Mouse (Mus musculus) embryonic facial prominence, embryonic 13.5 days (tissue): ENCODE results near the gene Tpcn2. TPM values are rescaled to one million over a fixed set of nuclear protein-coding genes. Genes with fewer than 3 reads are reported as not detected.

Experiments
- ATAC-seq: fragments of 200-750 bp; cut with Nextera tagmentation; 2 replicates; pipeline ENCODE4 v1.8.0; 2017; ENCODE audit warnings: low read depth; ENCODE audit not compliant: insufficient number of reproducible peaks, insufficient read depth, low FRiP score, low TSS enrichment
- H3K27ac ChIP-seq: fragments of 300-500 bp; sonication (generic); 2 replicates; pipeline ENCODE4 v1.5.1; 2015; ENCODE audit warnings: moderate library complexity, mild to moderate bottlenecking, inconsistent platforms
- H3K27me3 ChIP-seq: fragments of 300-500 bp; sonication (generic); 2 replicates; pipeline ENCODE4 v1.6.1; 2015; ENCODE audit warnings: mild to moderate bottlenecking, inconsistent platforms
- H3K36me3 ChIP-seq: fragments of 300-500 bp; sonication (generic); 2 replicates; pipeline ENCODE4 v1.6.1; 2015; ENCODE audit warnings: mild to moderate bottlenecking, inconsistent platforms
- H3K4me1 ChIP-seq: fragments of 300-500 bp; sonication (generic); 2 replicates; pipeline ENCODE4 v1.6.1; 2015; ENCODE audit warnings: inconsistent platforms
- H3K4me2 ChIP-seq: fragments of 300-500 bp; sonication (generic); 2 replicates; pipeline ENCODE4 v1.6.1; 2015; ENCODE audit warnings: moderate library complexity, mild to moderate bottlenecking, inconsistent platforms
- H3K4me3 ChIP-seq: fragments of 300-500 bp; sonication (generic); 2 replicates; pipeline ENCODE4 v1.5.1; 2015; ENCODE audit warnings: mild to moderate bottlenecking, inconsistent platforms
- H3K9ac ChIP-seq: fragments of 300-500 bp; sonication (generic); 2 replicates; pipeline ENCODE4 v1.6.1; 2015; ENCODE audit warnings: mild to moderate bottlenecking, inconsistent platforms
- H3K9me3 ChIP-seq: fragments of 300-500 bp; sonication (generic); 2 replicates; pipeline ENCODE4 v1.6.1; 2016; ENCODE audit warnings: inconsistent platforms
- WGBS: fragments of 180-500 bp; shearing (Covaris S2); methylation state at CpG from one replicate; pipeline ENCODE4 v1.1.7; 2015; ENCODE audit warnings: mixed read lengths; 5-methylcytosine and 5-hydroxymethylcytosine counted together
- polyA plus RNA-seq: library from polyadenylated mRNA; unstranded; fragments of >200 nt; fragmentation: Nextera tagmentation; extraction: Ambion mirVana; gene quantifications from 2 replicates; pipeline ENCODE4 v1.2.1, GENCODE M21; 2015

Gene Tpcn2
- polyA plus RNA-seq, 1 experiment from 2014 or later = 14.7 TPM

DNA sequence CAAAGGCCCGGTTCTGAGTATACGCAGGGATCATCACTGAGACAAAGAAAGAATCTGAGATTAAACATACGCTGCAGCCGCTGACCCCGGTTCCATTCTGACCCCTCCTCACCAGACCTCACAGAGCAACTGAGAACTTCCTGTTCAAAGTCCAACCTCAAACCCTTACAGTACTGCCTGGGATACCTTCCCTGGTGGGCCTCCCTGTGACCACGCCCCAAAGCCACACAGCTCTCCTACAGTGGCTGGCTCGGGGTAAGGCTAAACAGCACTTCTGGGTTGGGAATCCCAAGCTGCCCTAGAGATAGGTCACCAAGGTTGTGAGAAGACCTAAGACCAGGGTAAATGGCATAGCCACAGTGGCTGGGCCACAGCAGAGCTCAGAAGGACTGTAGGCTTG is 14.9 kb downstream of the Tpcn2 start:
- Histone ChIP-seq H3K27me3 (no peaks in the 10 kb centered on the region), H3K4me3 (no peak overlapping the region), H3K9ac (no peak overlapping the region), H3K27ac (no peak overlapping the region), H3K4me2 (no peak overlapping the region), H3K9me3 (no peaks in the 10 kb centered on the region), H3K36me3 (peaks cover 95% of the 10 kb centered on the region), H3K4me1 (no peaks in the 10 kb centered on the region)
- no peak for ATAC-seq
- WGBS = 89% methylated on average over 7 of the region's 7 CpGs

DNA sequence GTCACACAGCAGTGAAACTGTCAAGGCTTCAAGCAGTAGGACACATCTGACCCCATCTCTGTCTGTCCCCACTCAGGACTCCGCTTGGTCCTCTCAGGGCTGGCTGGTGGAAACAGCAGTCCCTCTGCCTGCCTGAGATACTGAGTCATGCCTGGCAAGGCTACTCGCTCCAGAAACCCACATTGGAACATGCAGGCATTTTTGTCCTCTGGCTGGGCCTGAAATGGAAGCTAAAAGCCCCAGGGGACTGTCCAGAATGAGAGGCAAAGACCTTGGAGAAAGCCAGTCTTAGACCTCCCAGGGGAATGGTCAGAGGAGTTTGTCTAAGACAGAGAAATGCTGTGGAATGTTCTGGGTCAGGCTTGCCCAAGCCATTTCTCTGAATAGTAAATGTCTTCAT is 17.8 kb downstream of the Tpcn2 start:
- no peaks in the 10 kb centered on the region for H3K9me3 ChIP-seq
- no peaks in the 10 kb centered on the region for H3K4me1 ChIP-seq
- no peak overlapping the region for H3K9ac ChIP-seq
- 92% methylated on average over 2 of the region's 2 CpGs for WGBS
- H3K27me3 ChIP-seq = no peaks in the 10 kb centered on the region
- H3K4me2 ChIP-seq = no peak overlapping the region
- no peak overlapping the region for H3K27ac ChIP-seq
- H3K36me3 ChIP-seq = peaks cover 74% of the 10 kb centered on the region
- H3K4me3 ChIP-seq = no peak overlapping the region
- no peak for ATAC-seq

- no peak for ATAC-seq
- Histone ChIP-seq H3K27me3 (no peaks in the 10 kb centered on the region), H3K9me3 (no peaks in the 10 kb centered on the region), H3K4me3 (no peak overlapping the region), H3K36me3 (peaks cover 70% of the 10 kb centered on the region), H3K4me1 (no peaks in the 10 kb centered on the region), H3K27ac (no peak overlapping the region), H3K4me2 (no peak overlapping the region), H3K9ac (no peak overlapping the region)
- 73% methylated on average over 9 of the region's 9 CpGs for WGBS
These were observed 19.6 kb downstream of the Tpcn2 start for GRCm38 (mm10) chr7:145264202-145264601.

GRCm38 (mm10) chr7:145256092-145256491 is 27.7 kb downstream of the Tpcn2 start:
- WGBS = 100% methylated on average over 1 of the region's 1 CpGs
- H3K4me3 ChIP-seq = no peak overlapping the region
- H3K27ac ChIP-seq = no peak overlapping the region
- H3K9me3 ChIP-seq = no peaks in the 10 kb centered on the region
- H3K4me2 ChIP-seq = no peak overlapping the region
- no peak for ATAC-seq
- no peaks in the 10 kb centered on the region for H3K27me3 ChIP-seq
- H3K4me1 ChIP-seq = peaks cover 6% of the 10 kb centered on the region; the same call in 1 of the 2 replicates
- H3K9ac ChIP-seq = no peak overlapping the region
- peaks cover 61% of the 10 kb centered on the region for H3K36me3 ChIP-seq

DNA sequence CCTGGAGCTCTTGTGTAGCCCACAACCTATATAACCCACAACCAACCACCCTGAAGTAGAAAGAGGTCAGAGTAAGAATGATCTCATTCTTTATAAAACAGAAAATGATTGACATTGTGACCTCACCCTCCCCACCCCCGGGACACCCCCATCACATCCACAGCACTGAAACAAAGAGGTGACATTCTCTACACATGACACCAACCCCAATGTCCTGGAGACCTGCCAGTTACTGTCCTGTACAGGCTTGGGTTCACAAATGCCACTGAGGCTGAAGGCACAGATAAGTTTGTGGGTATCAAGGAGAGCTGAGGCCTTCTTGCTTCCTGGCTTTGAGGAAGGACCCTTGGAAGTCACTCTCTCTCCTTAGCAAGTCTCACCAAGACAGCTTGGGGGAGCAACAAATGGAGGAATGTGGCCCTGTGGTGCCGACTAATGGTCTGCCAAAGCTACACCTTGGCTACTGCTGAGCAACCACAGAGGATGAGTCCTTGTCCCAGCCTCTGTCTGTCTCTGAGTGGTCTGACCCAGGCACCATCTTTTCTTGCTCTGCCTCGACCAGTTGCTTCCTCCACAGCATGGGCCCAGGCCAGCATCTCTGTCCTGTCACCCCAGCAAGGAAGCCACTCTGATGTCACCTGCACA is 29.7 kb downstream of the Tpcn2 start:
- peaks cover 12% of the 10 kb centered on the region for H3K4me1 ChIP-seq

GRCm38 (mm10) chr7:145252715-145253476 is 30.9 kb downstream of the Tpcn2 start:
- WGBS = 26% methylated on average over 8 of the region's 8 CpGs
- Histone ChIP-seq H3K27ac (no peak overlapping the region), H3K36me3 (peaks cover 38% of the 10 kb centered on the region), H3K4me2 (no peak overlapping the region), H3K4me3 (no peak overlapping the region), H3K27me3 (no peaks in the 10 kb centered on the region), H3K4me1 (peaks cover 12% of the 10 kb centered on the region), H3K9ac (0 out of 2 replicates have a peak overlapping the region, but pooled peaks have one; percentile 22), H3K9me3 (no peaks in the 10 kb centered on the region)
- no peak for ATAC-seq

More for the DNA sequence above, 29.7 kb downstream of the Tpcn2 start:
- Histone ChIP-seq H3K27ac (no peak overlapping the region), H3K9ac (no peak overlapping the region), H3K4me2 (no peak overlapping the region), H3K36me3 (peaks cover 46% of the 10 kb centered on the region), H3K4me3 (no peak overlapping the region), H3K9me3 (no peaks in the 10 kb centered on the region), H3K27me3 (no peaks in the 10 kb centered on the region)
- no peak for ATAC-seq
- 67% methylated on average over 3 of the region's 3 CpGs for WGBS

DNA sequence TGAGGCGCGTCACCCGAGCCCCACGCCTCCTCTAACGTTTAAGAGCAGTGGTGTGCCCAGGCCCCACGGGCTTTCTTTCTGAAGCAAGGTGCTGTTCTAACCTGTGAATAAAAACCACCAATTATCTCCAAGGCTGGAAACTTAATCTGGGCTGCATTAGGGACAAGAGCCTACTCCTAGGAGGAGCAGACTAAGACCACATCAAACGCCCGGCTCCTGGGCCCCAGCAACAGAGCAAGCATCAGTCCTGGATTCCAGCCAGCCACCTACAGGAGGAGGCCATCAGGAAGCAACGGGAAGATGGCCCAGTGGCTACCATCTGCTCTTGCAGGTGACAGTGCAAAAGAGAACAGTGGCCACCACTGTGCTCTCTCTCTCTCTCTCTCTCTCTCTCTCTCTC is 33.6 kb downstream of the Tpcn2 start:
- no peak overlapping the region for H3K27ac ChIP-seq
- H3K4me3 ChIP-seq = no peak overlapping the region
- 0 out of 2 replicates have a peak overlapping the region, but pooled peaks have one; percentile 27 for H3K9ac ChIP-seq
- H3K36me3 ChIP-seq = peaks cover 14% of the 10 kb centered on the region
- no peaks in the 10 kb centered on the region for H3K9me3 ChIP-seq
- peaks cover 12% of the 10 kb centered on the region for H3K4me1 ChIP-seq
- ATAC-seq = 0 out of 2 replicates have a peak, but pooled peaks have one; percentile 21
- H3K4me2 ChIP-seq = no peak overlapping the region
- 50% methylated on average over 9 of the region's 9 CpGs for WGBS
- no peaks in the 10 kb centered on the region for H3K27me3 ChIP-seq

DNA sequence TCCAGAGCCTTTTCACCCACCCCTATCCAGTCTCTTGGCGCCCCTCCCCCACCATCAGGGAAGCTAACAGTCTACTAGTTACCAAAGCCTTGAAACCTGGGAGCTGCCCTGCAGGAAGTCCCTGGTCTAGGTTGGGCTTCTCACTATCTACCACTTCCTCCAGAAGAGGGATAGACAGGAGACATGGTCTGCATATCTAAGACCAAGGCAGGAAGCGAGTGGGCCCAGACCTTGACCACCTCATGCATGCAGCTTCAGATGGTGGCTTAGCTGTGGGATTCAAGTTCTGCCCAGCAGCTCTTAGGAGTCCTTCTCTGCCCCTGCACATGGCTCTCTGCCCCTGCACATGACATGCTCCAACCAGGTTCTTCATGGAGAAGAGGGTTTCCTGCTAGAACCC is 34.9 kb downstream of the Tpcn2 start:
- Histone ChIP-seq H3K36me3 (0 out of 2 replicates have a peak, but pooled peaks cover under 1% of the 10 kb centered on the region), H3K4me1 (peaks cover 12% of the 10 kb centered on the region), H3K27ac (no peak overlapping the region), H3K27me3 (no peaks in the 10 kb centered on the region), H3K9me3 (no peaks in the 10 kb centered on the region), H3K4me3 (no peak overlapping the region), H3K4me2 (no peak overlapping the region), H3K9ac (no peak overlapping the region)
- no peak for ATAC-seq
- 92% methylated on average over 2 of the region's 2 CpGs for WGBS

GRCm38 (mm10) chr7:145242851-145243712 is 40.7 kb downstream of the Tpcn2 start:
- no peaks in the 10 kb centered on the region for H3K9me3 ChIP-seq
- H3K4me3 ChIP-seq = no peak overlapping the region
- H3K36me3 ChIP-seq = no peaks in the 10 kb centered on the region
- WGBS = 9% methylated on average over 9 of the region's 9 CpGs
- H3K27me3 ChIP-seq = no peaks in the 10 kb centered on the region
- peaks cover 8% of the 10 kb centered on the region; the same call in 1 of the 2 replicates for H3K4me1 ChIP-seq
- H3K4me2 ChIP-seq = no peak overlapping the region
- ATAC-seq = no peak
- 0 out of 2 replicates have a peak overlapping the region, but pooled peaks have one; percentile 32 for H3K9ac ChIP-seq
- H3K27ac ChIP-seq = no peak overlapping the region

DNA sequence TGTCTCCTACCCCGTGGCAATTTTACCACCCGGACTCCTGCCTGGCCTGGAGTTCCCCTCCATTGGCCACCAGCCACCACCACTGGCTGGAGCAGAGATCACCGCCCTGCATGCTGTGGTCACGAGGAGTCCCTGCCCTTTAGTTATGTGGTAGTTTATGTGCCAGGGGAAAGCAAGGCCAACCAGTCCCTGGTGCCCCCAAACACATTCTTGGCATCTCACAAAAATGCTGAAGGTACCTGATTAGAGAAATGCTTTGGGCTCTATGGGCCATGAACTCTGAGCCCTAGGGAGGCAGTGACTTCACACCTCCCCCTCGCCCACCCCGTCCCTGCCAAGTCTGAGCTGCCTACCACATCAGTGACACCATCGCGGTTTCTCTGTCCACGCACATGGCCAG is 41.8 kb downstream of the Tpcn2 start:
- H3K36me3 ChIP-seq = no peaks in the 10 kb centered on the region
- H3K4me1 ChIP-seq = peaks cover 8% of the 10 kb centered on the region; the same call in 1 of the 2 replicates
- no peaks in the 10 kb centered on the region for H3K9me3 ChIP-seq
- no peak overlapping the region for H3K4me2 ChIP-seq
- H3K27ac ChIP-seq = no peak overlapping the region
- no peak overlapping the region for H3K9ac ChIP-seq
- no peak overlapping the region for H3K4me3 ChIP-seq
- no peak for ATAC-seq
- 75% methylated on average over 9 of the region's 9 CpGs for WGBS
- H3K27me3 ChIP-seq = no peaks in the 10 kb centered on the region

- no peak overlapping the region for H3K4me2 ChIP-seq
- 85% methylated on average over 4 of the region's 4 CpGs for WGBS
- H3K4me3 ChIP-seq = no peak overlapping the region
- 0 out of 2 replicates have a peak overlapping the region, but pooled peaks have one; percentile 2 for H3K9ac ChIP-seq
- no peak overlapping the region for H3K27ac ChIP-seq
- no peaks in the 10 kb centered on the region for H3K9me3 ChIP-seq
- peaks cover 8% of the 10 kb centered on the region; the same call in 1 of the 2 replicates for H3K4me1 ChIP-seq
- no peaks in the 10 kb centered on the region for H3K36me3 ChIP-seq
- no peaks in the 10 kb centered on the region for H3K27me3 ChIP-seq
- ATAC-seq = no peak
These were observed 42.9 kb downstream of the Tpcn2 start for GRCm38 (mm10) chr7:145240929-145241328.
